Mouse (Mus musculus) neutrophil, adult 5-6 weeks (primary cell): ENCODE data around the gene Tsc22d1. TPM values are rescaled to one million over a fixed set of nuclear protein-coding genes. Genes with fewer than 3 reads are reported as not detected.

ENCODE experiments used
- ATAC-seq: fragments of 151-379, 151-347 bp; 2 replicates; pipeline ENCODE4 v1.8.0; 2017; ENCODE audit warnings: mild to moderate bottlenecking, moderate TSS enrichment; ENCODE audit not compliant: insufficient number of reproducible peaks, poor library complexity, low FRiP score, severe bottlenecking; ENCODE audit errors: extremely low read depth
- total RNA-seq: library from RNA; stranded (forward); fragments of 200-1000 nt; gene quantifications from 2 replicates; pipeline ENCODE4 v1.2.3, GENCODE M21; 2017

Gene Tsc22d1
- total RNA-seq, 1 experiment from 2014 or later: 121 TPM

DNA sequence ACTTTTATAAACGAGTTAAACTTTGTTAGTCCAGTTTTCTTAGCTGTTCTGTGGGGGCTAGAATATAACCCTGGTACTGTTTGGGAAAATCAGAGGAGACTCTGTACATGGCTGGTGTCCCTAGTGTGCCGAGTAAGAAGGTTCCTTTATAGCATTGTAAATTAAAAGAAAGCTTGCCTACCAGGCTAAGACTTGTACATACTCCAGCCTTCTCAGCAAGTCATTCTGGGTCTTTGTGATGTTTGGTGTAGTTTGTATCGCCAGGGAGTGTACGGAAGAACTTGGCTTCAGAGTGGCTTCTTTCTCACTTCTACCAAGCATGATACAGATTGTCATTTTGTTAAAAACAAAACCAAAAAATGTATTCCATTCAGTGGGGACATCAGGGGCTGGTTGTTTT is 17.2 kb downstream of the Tsc22d1 start:
- no peak for ATAC-seq

DNA sequence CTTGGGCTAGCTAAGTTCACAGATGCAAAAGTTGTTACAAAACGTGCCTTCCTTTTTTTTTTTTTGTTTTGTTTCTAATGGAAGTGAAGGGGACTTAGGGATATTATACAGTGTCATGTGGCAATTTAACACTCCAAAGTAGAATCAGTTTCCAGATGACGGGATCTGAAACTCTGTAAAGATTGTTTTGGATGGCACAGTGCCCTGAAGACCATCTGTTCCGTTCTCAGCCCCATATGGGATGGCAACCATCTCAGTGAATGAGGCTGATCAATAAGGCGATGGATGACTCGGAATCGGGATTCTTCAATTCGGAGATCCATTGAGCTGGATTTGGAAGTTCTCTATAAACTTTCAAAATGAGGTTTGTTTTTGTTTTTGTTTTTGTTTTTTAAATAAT is 17.6 kb downstream of the Tsc22d1 start:
- ATAC-seq: no peak

DNA sequence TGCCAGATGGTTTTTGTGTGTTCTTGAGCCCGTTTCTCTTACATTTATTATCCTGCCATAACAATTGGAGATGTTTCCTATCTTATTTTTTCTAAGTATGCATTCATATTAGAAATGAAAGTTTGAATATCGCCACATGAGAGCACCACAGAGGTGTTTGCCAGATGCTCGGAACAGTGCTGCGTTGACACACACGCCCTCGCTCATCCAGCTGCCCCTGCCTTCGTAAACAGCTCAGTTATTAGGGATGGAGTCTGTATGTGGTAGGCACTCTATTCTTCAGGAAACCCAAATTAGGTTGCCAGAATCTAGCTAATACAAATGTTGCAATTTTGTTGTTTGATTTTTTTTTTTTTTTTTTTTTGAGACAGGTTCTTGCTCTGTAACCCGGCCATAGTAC is 18.1 kb downstream of the Tsc22d1 start:
- no peak for ATAC-seq

DNA sequence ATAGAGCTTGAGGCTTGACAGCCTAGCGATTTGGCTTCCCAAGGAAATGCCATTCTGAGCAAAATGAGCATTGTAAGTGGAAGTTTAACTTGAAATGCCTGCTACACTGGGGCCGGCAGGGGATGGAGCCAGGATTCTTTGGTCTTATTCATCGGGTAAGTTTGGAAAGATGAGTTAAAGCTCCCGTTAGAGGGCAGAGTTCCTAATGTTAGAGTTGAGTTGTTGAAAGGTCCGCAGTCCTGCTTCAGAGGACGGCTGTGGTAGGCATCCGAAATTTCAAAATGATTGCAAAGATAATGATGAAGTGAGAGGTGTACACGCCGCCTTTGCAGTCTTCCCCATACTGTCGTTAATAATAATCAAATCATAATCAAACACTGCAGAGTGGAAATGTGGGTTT is 27.4 kb downstream of the Tsc22d1 start:
- no peak for ATAC-seq

- no peak for ATAC-seq
Measured at GRCm38 (mm10) chr14:76448987-76449386, 34.2 kb downstream of the Tsc22d1 start.

DNA sequence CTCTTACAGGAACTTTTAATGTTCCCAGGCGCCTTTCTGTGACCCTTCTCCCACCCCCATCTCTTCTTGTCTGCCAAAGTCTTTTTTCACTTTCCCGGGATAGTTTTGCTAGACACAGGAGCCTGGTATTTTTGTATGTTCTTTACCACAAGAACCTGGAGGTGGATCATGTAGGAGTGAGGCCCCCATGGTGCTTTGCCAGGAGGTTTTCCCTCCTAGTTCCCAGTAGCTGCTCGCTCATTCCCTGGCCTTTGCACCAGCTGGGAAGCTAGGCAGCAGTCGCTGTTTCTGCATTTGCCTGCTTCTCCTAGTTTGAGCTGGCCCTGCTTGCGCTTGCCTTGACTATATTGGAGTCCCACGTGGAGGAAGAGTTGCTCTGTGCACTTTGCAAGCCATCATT is 36.2 kb downstream of the Tsc22d1 start:
- ATAC-seq: no peak

GRCm38 (mm10) chr14:76452751-76453360 is 38.1 kb downstream of the Tsc22d1 start:
- ATAC-seq: no peak

GRCm38 (mm10) chr14:76454673-76455072 is 39.9 kb downstream of the Tsc22d1 start:
- ATAC-seq: no peak

- no peak for ATAC-seq
Measured at GRCm38 (mm10) chr14:76455159-76455558, 40.4 kb downstream of the Tsc22d1 start.

DNA sequence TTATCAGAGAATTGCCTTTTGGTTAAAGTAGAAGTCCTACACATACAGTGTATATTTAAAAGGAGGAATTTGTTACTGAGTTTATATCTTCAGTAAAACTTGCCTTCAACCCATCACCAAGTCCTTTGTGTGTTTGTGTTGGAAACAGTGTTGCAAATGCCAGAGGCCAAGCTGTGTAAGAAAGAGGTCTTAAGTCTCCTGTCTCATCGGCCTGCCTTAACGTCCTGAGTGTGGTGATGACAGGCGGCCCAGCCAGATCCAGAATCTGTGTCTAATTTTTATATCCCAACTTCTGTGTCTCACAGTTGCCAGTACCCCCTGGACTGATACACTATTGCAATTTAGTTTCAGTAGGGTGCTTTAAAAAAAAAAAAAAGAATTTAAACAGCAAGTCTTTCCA is 42.9 kb downstream of the Tsc22d1 start:
- no peak for ATAC-seq

GRCm38 (mm10) chr14:76460181-76460580 is 45.4 kb downstream of the Tsc22d1 start:
- ATAC-seq: no peak

- ATAC-seq: no peak
Measured at GRCm38 (mm10) chr14:76461182-76461775, 46.5 kb downstream of the Tsc22d1 start.

- ATAC-seq: no peak
Measured at GRCm38 (mm10) chr14:76463414-76464098, 48.8 kb downstream of the Tsc22d1 start.

- no peak for ATAC-seq
Measured at GRCm38 (mm10) chr14:76464967-76465366, 50.2 kb downstream of the Tsc22d1 start.

GRCm38 (mm10) chr14:76466641-76467323 is 52.0 kb downstream of the Tsc22d1 start:
- peak; percentile 41; the same call in 1 of the 2 replicates for ATAC-seq

- ATAC-seq: no peak
Measured at GRCm38 (mm10) chr14:76467932-76468331, 53.2 kb downstream of the Tsc22d1 start.

- ATAC-seq: no peak
Measured at GRCm38 (mm10) chr14:76471301-76471700, 56.5 kb downstream of the Tsc22d1 start.

- no peak for ATAC-seq
Measured at GRCm38 (mm10) chr14:76472487-76472886, 57.7 kb downstream of the Tsc22d1 start.

DNA sequence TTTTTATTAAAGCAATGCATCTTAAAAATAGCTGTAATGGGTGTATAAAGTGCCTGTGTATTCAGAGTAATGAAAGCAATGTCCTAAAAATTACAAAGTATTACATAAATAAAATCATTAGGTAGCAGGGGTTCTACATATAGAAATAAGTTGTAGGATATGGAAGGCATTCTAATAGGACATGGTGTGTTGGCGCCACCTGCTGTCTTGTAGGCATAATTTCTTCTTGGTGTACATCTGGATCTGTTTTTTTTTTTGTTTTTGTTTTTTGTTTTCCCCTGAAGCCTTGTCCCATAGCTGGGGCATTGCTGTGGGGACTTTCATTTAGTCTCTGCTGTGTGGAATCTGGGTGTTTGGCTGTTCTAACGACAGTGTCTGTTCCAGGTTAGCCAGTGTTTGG is 58.6 kb downstream of the Tsc22d1 start:
- no peak for ATAC-seq

- ATAC-seq: no peak
Measured at GRCm38 (mm10) chr14:76474165-76474564, 59.4 kb downstream of the Tsc22d1 start.
